Mouse (Mus musculus) liver, postnatal 0 days (tissue): ENCODE data around the gene P4ha2. TPM values are rescaled to one million over a fixed set of nuclear protein-coding genes. Genes with fewer than 3 reads are reported as not detected.

Experiments
- ATAC-seq: fragments of 200-750 bp; cut with Nextera tagmentation; 2 replicates; pipeline ENCODE4 v1.8.0; 2017; ENCODE audit warnings: mild to moderate bottlenecking, moderate library complexity
- DNase-seq: peaks from one replicate; pipeline ENCODE4 v3.0.0-alpha.2; 2016
- H3K27ac ChIP-seq: fragments of 300-500 bp; sonication (generic); 2 replicates; pipeline ENCODE4 v1.5.1; 2014; ENCODE audit warnings: antibody characterized with exemption, moderate library complexity, mild to moderate bottlenecking, low read depth
- H3K27me3 ChIP-seq: fragments of 300-500 bp; sonication (generic); 2 replicates; pipeline ENCODE4 v1.6.1; 2014; ENCODE audit warnings: low read length, control low read depth, mixed read lengths; ENCODE audit not compliant: insufficient read depth
- H3K36me3 ChIP-seq: fragments of 300-500 bp; sonication (generic); replicated peaks from 2 replicates; pipeline ENCODE4 v1.6.1; 2014; ENCODE audit warnings: mild to moderate bottlenecking, control low read depth, low read length, moderate library complexity, mixed read lengths; ENCODE audit not compliant: insufficient read depth
- H3K4me1 ChIP-seq: fragments of 300-500 bp; sonication (generic); 2 replicates; pipeline ENCODE4 v1.6.1; 2014; ENCODE audit warnings: antibody characterized with exemption, mild to moderate bottlenecking, control low read depth; ENCODE audit not compliant: insufficient read depth
- H3K4me2 ChIP-seq: fragments of 300-500 bp; sonication (generic); 2 replicates; pipeline ENCODE4 v1.6.1; 2014; ENCODE audit warnings: low read depth, mild to moderate bottlenecking, low read length, moderate library complexity, mixed read lengths
- H3K4me3 ChIP-seq: fragments of 300-500 bp; sonication (generic); 2 replicates; pipeline ENCODE4 v1.5.1; 2014; ENCODE audit warnings: low read depth, low read length
- H3K9ac ChIP-seq: fragments of 300-500 bp; sonication (generic); replicated peaks from 2 replicates; pipeline ENCODE4 v1.6.1; 2014; ENCODE audit warnings: mild to moderate bottlenecking, moderate library complexity
- H3K9me3 ChIP-seq: fragments of 300-500 bp; sonication (generic); 2 replicates; pipeline ENCODE4 v1.6.1; 2016; ENCODE audit warnings: mild to moderate bottlenecking, control low read depth, low read length, mixed read lengths
- CTCF ChIP-seq: sonication (generic); IDR thresholded peaks from 2 replicates; pipeline ENCODE4 v1.5.1; 2016; ENCODE audit warnings: antibody characterized with exemption, low read depth
- EP300 ChIP-seq: IDR thresholded peaks from 2 replicates; pipeline ENCODE4 v1.6.1; 2016; ENCODE audit warnings: antibody characterized with exemption, low read depth, mild to moderate bottlenecking
- WGBS: fragments of 180-500 bp; shearing (Covaris S2); extraction: QIAGEN DNeasy Blood & Tissue Kit; methylation state at CpG from one replicate; pipeline ENCODE4 v1.1.7; 2014; ENCODE audit not compliant: insufficient replicate concordance; 5-methylcytosine and 5-hydroxymethylcytosine counted together
- polyA plus RNA-seq: library from polyadenylated mRNA; unstranded; fragments of >200 nt; fragmentation: Nextera tagmentation; extraction: Ambion mirVana; gene quantifications from 2 replicates; pipeline ENCODE4 v1.2.1, GENCODE M21; 2015

Gene P4ha2
- polyA plus RNA-seq, 1 experiment from 2014 or later: 2.4 TPM

- H3K9me3 ChIP-seq: no peaks in the 10 kb centered on the region
- H3K27ac ChIP-seq: no peak overlapping the region
- no peaks in the 10 kb centered on the region for H3K36me3 ChIP-seq
- H3K4me1 ChIP-seq: no peaks in the 10 kb centered on the region
- no peak overlapping the region for H3K4me2 ChIP-seq
- DNase-seq (no peak), ATAC-seq (no peak)
- TF ChIP-seq EP300 (no peak), CTCF (no peak)
- 58% methylated on average over 4 of the region's 4 CpGs for whole genome bisulfite sequencing
- peaks cover 22% of the 10 kb centered on the region for H3K27me3 ChIP-seq
- no peak overlapping the region for H3K4me3 ChIP-seq
- no peak overlapping the region for H3K9ac ChIP-seq
Measured at GRCm38 (mm10) chr11:54073291-54073690, 26.6 kb upstream of the P4ha2 start.

- Histone ChIP-seq H3K36me3 (no peaks in the 10 kb centered on the region), H3K9me3 (no peaks in the 10 kb centered on the region), H3K4me1 (no peaks in the 10 kb centered on the region), H3K9ac (no peak overlapping the region), H3K4me2 (no peak overlapping the region), H3K4me3 (no peak overlapping the region), H3K27me3 (0 out of 2 replicates have a peak, but pooled peaks cover 1% of the 10 kb centered on the region), H3K27ac (no peak overlapping the region)
- DNase-seq (no peak), ATAC-seq (no peak)
- 75% methylated on average over 6 of the region's 6 CpGs for WGBS
- TF ChIP-seq EP300 (no peak), CTCF (no peak)
Measured at GRCm38 (mm10) chr11:54075353-54075752, 24.5 kb upstream of the P4ha2 start.

- Histone ChIP-seq H3K4me2 (no peak overlapping the region), H3K9me3 (no peaks in the 10 kb centered on the region), H3K4me3 (no peak overlapping the region), H3K36me3 (no peaks in the 10 kb centered on the region), H3K9ac (no peak overlapping the region), H3K27ac (no peak overlapping the region), H3K27me3 (no peaks in the 10 kb centered on the region), H3K4me1 (no peaks in the 10 kb centered on the region)
- WGBS: 93% methylated on average over 1 of the region's 1 CpGs
- DNase-seq (no peak), ATAC-seq (no peak)
- TF ChIP-seq CTCF: no peak
- TF ChIP-seq EP300: no peak
Measured at GRCm38 (mm10) chr11:54076101-54076500, 23.8 kb upstream of the P4ha2 start.

- TF ChIP-seq EP300 (no peak), CTCF (no peak)
- H3K4me1 ChIP-seq: no peaks in the 10 kb centered on the region
- no peak overlapping the region for H3K4me2 ChIP-seq
- no peaks in the 10 kb centered on the region for H3K27me3 ChIP-seq
- DNase-seq (no peak), ATAC-seq (no peak)
- no peak overlapping the region for H3K4me3 ChIP-seq
- WGBS: 50% methylated on average over 7 of the region's 7 CpGs
- H3K9me3 ChIP-seq: no peaks in the 10 kb centered on the region
- H3K9ac ChIP-seq: no peak overlapping the region
- no peaks in the 10 kb centered on the region for H3K36me3 ChIP-seq
- H3K27ac ChIP-seq: no peak overlapping the region
Measured at GRCm38 (mm10) chr11:54080435-54080834, 19.5 kb upstream of the P4ha2 start.

GRCm38 (mm10) chr11:54082725-54083124 is 17.2 kb upstream of the P4ha2 start:
- no peak overlapping the region for H3K27ac ChIP-seq
- no peak for TF ChIP-seq CTCF
- TF ChIP-seq EP300: no peak
- WGBS: 63% methylated on average over 5 of the region's 5 CpGs
- H3K4me1 ChIP-seq: no peaks in the 10 kb centered on the region
- no peaks in the 10 kb centered on the region for H3K9me3 ChIP-seq
- DNase-seq (no peak), ATAC-seq (no peak)
- no peak overlapping the region for H3K4me3 ChIP-seq
- H3K27me3 ChIP-seq: no peaks in the 10 kb centered on the region
- H3K36me3 ChIP-seq: no peaks in the 10 kb centered on the region
- H3K4me2 ChIP-seq: no peak overlapping the region
- H3K9ac ChIP-seq: no peak overlapping the region

GRCm38 (mm10) chr11:54084976-54085375 is 14.9 kb upstream of the P4ha2 start:
- TF ChIP-seq EP300 (no peak), CTCF (no peak)
- no peak overlapping the region for H3K4me2 ChIP-seq
- no peaks in the 10 kb centered on the region for H3K27me3 ChIP-seq
- H3K4me1 ChIP-seq: no peaks in the 10 kb centered on the region
- ATAC-seq: no peak
- H3K27ac ChIP-seq: no peak overlapping the region
- no peak overlapping the region for H3K4me3 ChIP-seq
- 90% methylated on average over 1 of the region's 1 CpGs for WGBS
- no peak overlapping the region for H3K9ac ChIP-seq
- no peaks in the 10 kb centered on the region for H3K9me3 ChIP-seq
- no peak for DNase-seq
- no peaks in the 10 kb centered on the region for H3K36me3 ChIP-seq

- Histone ChIP-seq H3K9me3 (no peaks in the 10 kb centered on the region), H3K4me2 (no peak overlapping the region), H3K27me3 (no peaks in the 10 kb centered on the region), H3K36me3 (no peaks in the 10 kb centered on the region), H3K4me1 (no peaks in the 10 kb centered on the region), H3K27ac (no peak overlapping the region), H3K9ac (no peak overlapping the region), H3K4me3 (no peak overlapping the region)
- peak; percentile 12; the same call in 1 of the 2 replicates for TF ChIP-seq CTCF
- TF ChIP-seq EP300: no peak
- no peak for ATAC-seq
- no peak for DNase-seq
- WGBS: 65% methylated on average over 5 of the region's 5 CpGs
Measured at GRCm38 (mm10) chr11:54085816-54086215, 14.1 kb upstream of the P4ha2 start.
